Mouse (Mus musculus): ENCODE data around the gene Pabpc4. TPM values are rescaled to one million over a fixed set of nuclear protein-coding genes. Genes with fewer than 3 reads are reported as not detected.
"Not testable (repeated sequence)": the region's sequence is repeated elsewhere in the genome, so short reads cannot be mapped to it uniquely, and the experiment has no call there.

The Pabpc4 gene
- polyA plus RNA-seq, 1 experiment from 2014 or later, result 23.0 TPM

DNA sequence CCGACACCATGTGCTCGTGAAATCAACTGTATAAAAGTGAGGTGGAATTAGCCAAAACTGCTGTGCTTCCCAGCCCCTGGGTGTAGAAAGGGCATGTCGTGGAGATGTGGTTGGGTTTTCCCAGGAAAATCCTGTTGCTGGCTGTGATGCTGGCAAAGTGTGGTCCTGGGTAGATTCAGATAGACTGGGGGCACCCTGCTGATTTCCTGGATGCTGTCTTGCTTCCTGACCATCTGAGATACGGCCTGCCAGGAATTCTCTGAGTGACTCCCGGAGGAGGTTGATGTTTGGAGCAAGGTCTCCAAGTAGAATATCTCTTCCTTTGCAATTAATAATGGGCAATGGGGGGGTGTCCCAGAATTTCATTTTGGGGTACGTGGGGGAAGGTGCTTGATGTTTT, 66.8 kb downstream of the Pabpc4 start:
- no peaks in the 10 kb centered on the region for H3K9me3 ChIP-seq (ENCODE audit: control insufficient read depth, low read length)
- 65% methylated on average over 6 of the region's 6 CpGs for WGBS
- no peak overlapping the region for H3K9ac ChIP-seq (ENCODE audit: low read depth, low read length)
- no peaks in the 10 kb centered on the region for H3K4me1 ChIP-seq (ENCODE audit: control insufficient read depth, insufficient read depth, low read depth, low read length)
- H3K4me3 ChIP-seq (ENCODE audit: low read length), result no peak overlapping the region
- no peaks in the 10 kb centered on the region for H3K27me3 ChIP-seq (replicated peaks; ENCODE audit: control insufficient read depth, insufficient read depth, low read length)
- H3K4me2 ChIP-seq (ENCODE audit: low read length), result no peak overlapping the region
- no peak for ATAC-seq
- no peak overlapping the region for H3K27ac ChIP-seq (ENCODE audit: low read depth, low read length)
- no peaks in the 10 kb centered on the region for H3K36me3 ChIP-seq (ENCODE audit: control insufficient read depth, insufficient read depth, low read length)

DNA sequence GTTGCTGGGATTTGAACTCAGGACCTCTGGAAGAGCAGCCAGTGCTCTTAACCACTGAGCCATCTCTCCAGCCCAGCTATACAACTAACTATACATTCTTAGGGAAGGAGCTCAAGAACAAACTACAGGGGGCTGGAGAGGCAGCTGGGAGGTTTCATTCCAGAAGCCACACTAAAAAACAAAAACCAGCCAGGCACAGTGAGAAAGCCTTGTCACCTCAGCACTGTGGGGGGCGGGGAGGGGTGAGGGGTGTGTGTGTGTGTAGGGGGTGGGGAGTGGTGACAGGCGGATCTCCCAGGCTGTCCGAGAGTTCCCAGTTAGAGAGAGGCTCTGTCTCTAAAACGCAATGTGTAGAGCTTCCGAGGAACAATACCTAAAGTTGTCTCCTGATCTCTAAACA, 69.2 kb downstream of the Pabpc4 start:
- Histone ChIP-seq H3K4me1 (ENCODE audit: control insufficient read depth, insufficient read depth, low read depth, low read length) (no peaks in the 10 kb centered on the region), H3K27ac (ENCODE audit: low read depth, low read length) (no peak overlapping the region), H3K4me3 (ENCODE audit: low read length) (no peak overlapping the region), H3K36me3 (ENCODE audit: control insufficient read depth, insufficient read depth, low read length) (no peaks in the 10 kb centered on the region), H3K9ac (ENCODE audit: low read depth, low read length) (no peak overlapping the region), H3K9me3 (ENCODE audit: control insufficient read depth, low read length) (no peaks in the 10 kb centered on the region), H3K4me2 (ENCODE audit: low read length) (no peak overlapping the region), H3K27me3 (replicated peaks; ENCODE audit: control insufficient read depth, insufficient read depth, low read length) (no peaks in the 10 kb centered on the region)
- 64% methylated on average over 5 of the region's 5 CpGs for WGBS
- no peak for ATAC-seq

DNA sequence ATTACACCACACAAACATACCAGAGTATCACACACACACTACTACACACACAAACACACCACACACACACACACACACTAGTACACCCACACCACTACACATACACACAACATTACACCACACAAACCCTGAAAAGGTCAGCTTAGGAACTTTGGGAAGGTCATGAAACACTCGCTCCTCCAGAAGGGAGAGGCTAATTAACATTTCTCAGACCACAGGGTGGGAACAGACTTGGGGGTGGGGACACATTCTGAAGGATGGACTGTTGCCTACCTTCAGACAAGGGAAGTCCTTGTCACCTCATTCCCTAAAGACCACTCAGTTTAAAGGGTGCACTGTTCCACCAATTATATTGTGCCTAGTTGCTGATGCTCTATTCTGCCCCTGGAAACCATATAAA, 69.8 kb downstream of the Pabpc4 start:
- H3K27me3 ChIP-seq (replicated peaks; ENCODE audit: control insufficient read depth, insufficient read depth, low read length); ATAC-seq; H3K4me3 ChIP-seq (ENCODE audit: low read length); H3K9ac ChIP-seq (ENCODE audit: low read depth, low read length); H3K4me1 ChIP-seq (ENCODE audit: control insufficient read depth, insufficient read depth, low read depth, low read length); H3K36me3 ChIP-seq (ENCODE audit: control insufficient read depth, insufficient read depth, low read length); H3K27ac ChIP-seq (ENCODE audit: low read depth, low read length); H3K4me2 ChIP-seq (ENCODE audit: low read length); H3K9me3 ChIP-seq (ENCODE audit: control insufficient read depth, low read length): not testable (repeated sequence)
- 80% methylated on average over 1 of the region's 1 CpGs for WGBS

DNA sequence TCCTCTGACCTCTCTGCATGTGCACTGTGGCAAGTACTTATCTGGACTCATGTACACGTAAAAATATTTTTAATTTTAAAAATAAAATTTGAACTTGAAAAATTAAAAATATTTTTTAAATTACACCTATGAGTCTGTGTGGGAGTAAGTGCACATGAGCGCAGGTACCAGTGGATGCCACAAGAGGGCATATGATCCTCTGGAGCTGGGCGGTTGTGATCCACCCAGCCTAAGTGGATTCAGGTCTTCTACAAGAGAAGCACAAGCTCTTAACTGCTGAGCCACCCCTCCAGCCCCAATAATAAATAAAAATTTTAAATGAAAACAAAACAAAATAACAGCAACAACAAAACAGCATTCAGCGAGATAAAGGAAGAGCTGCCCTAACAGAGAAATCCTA, 71.0 kb downstream of the Pabpc4 start:
- Histone ChIP-seq H3K9me3 (ENCODE audit: control insufficient read depth, low read length) (no peaks in the 10 kb centered on the region), H3K27me3 (replicated peaks; ENCODE audit: control insufficient read depth, insufficient read depth, low read length) (no peaks in the 10 kb centered on the region), H3K36me3 (ENCODE audit: control insufficient read depth, insufficient read depth, low read length) (no peaks in the 10 kb centered on the region), H3K4me1 (ENCODE audit: control insufficient read depth, insufficient read depth, low read depth, low read length) (no peaks in the 10 kb centered on the region), H3K4me2 (ENCODE audit: low read length) (no peak overlapping the region), H3K4me3 (ENCODE audit: low read length) (no peak overlapping the region), H3K27ac (ENCODE audit: low read depth, low read length) (no peak overlapping the region), H3K9ac (ENCODE audit: low read depth, low read length) (no peak overlapping the region)
- no peak for ATAC-seq
- WGBS, result 92% methylated on average over 4 of the region's 4 CpGs

DNA sequence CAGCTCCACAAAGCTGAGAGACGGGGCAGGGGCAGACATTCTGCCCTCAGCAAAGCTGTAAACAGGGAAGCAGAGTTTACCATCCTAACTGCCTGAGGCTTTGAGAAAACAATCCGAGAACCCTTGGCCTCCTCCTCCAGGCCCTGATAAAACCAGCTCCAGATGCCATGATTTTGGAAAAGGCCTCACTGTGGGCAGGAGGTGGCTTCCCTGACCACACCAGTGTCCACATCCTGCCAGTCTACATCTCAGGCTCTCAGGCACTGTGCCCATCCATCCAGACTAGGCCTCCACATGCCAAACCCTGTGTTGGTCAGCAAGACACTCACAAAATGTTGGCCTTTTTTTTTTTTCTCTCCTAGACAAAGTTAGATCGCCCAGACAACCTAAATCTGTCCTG, 72.0 kb downstream of the Pabpc4 start:
- Histone ChIP-seq H3K36me3 (ENCODE audit: control insufficient read depth, insufficient read depth, low read length) (no peaks in the 10 kb centered on the region), H3K9ac (ENCODE audit: low read depth, low read length) (no peak overlapping the region), H3K27ac (ENCODE audit: low read depth, low read length) (no peak overlapping the region), H3K4me1 (ENCODE audit: control insufficient read depth, insufficient read depth, low read depth, low read length) (no peaks in the 10 kb centered on the region), H3K27me3 (replicated peaks; ENCODE audit: control insufficient read depth, insufficient read depth, low read length) (no peaks in the 10 kb centered on the region), H3K4me2 (ENCODE audit: low read length) (no peak overlapping the region), H3K4me3 (ENCODE audit: low read length) (no peak overlapping the region), H3K9me3 (ENCODE audit: control insufficient read depth, low read length) (no peaks in the 10 kb centered on the region)
- 78% methylated on average over 3 of the region's 3 CpGs for whole genome bisulfite sequencing
- no peak for ATAC-seq

DNA sequence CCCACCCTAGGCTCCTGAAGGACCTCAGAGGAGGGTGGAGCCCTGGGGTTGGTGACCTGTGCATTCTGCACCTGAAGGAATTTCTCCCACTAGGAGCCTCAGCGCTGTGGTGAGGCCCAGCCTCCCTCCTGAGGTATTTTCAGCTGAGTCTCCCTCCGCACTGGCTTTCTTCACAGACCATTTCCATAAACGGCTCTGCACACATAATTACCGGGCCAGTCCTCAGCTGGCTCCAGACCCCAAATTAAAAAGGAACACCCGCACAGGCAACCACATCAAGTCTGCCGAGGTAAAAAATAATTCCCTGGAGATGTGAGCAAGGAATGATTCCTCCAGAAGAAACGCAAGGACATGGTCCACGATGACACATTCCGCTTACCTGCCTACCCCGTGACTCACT, 73.1 kb downstream of the Pabpc4 start:
- not testable (repeated sequence) for H3K9ac ChIP-seq (ENCODE audit: low read depth, low read length); H3K27ac ChIP-seq (ENCODE audit: low read depth, low read length); ATAC-seq

DNA sequence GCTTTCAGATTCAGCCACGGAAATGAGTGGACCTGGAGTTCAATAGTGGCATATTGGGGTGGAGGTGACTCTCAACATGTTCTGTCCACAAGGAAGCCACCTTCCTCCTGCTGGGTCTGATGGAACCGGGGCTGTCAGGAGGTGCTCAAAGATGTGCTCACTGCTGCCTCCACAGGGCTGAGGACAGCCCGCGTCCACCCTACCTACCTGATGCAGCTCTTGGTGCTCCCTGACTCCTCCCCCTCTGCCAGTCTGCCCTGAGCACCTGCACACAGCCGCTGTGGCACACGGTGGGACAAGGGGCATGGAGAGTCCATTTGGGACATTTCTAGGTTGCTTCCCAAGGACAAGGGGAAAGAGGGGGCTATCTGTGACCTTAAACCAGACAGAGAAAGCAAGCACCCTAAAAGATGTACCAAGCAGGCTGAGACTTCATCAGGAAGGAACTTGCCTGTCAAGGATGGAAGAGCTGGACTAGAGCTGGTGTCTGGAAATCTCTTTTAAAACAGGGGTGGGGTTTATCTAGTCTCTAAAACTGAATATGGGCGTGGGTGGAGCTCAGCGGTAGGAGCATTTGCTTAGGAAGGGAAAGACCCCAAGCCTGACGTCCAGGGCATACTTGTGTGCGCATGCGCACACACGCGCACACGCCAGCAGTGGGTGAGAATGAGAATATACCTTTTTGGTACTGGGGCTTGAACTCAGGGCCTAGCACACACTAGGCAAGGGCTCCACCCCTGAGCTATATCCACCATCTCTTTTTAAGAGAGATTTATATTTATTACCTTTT, 73.8 kb downstream of the Pabpc4 start:
- Histone ChIP-seq H3K4me2 (ENCODE audit: low read length) (no peak overlapping the region), H3K4me1 (ENCODE audit: control insufficient read depth, insufficient read depth, low read depth, low read length) (no peaks in the 10 kb centered on the region), H3K27ac (ENCODE audit: low read depth, low read length) (no peak overlapping the region), H3K36me3 (ENCODE audit: control insufficient read depth, insufficient read depth, low read length) (no peaks in the 10 kb centered on the region), H3K9ac (ENCODE audit: low read depth, low read length) (no peak overlapping the region), H3K27me3 (replicated peaks; ENCODE audit: control insufficient read depth, insufficient read depth, low read length) (no peaks in the 10 kb centered on the region; the same call in none of the 2 replicates), H3K9me3 (ENCODE audit: control insufficient read depth, low read length) (no peaks in the 10 kb centered on the region), H3K4me3 (ENCODE audit: low read length) (no peak overlapping the region)
- no peak for ATAC-seq
- WGBS, result 68% methylated on average over 14 of the region's 14 CpGs

More for the DNA sequence above, 73.1 kb downstream of the Pabpc4 start:
- not testable (repeated sequence) for H3K4me1 ChIP-seq (ENCODE audit: control insufficient read depth, insufficient read depth, low read depth, low read length); H3K4me3 ChIP-seq (ENCODE audit: low read length); H3K4me2 ChIP-seq (ENCODE audit: low read length); H3K27me3 ChIP-seq (replicated peaks; ENCODE audit: control insufficient read depth, insufficient read depth, low read length); H3K9me3 ChIP-seq (ENCODE audit: control insufficient read depth, low read length); H3K36me3 ChIP-seq (ENCODE audit: control insufficient read depth, insufficient read depth, low read length)
- 69% methylated on average over 10 of the region's 10 CpGs for WGBS

DNA sequence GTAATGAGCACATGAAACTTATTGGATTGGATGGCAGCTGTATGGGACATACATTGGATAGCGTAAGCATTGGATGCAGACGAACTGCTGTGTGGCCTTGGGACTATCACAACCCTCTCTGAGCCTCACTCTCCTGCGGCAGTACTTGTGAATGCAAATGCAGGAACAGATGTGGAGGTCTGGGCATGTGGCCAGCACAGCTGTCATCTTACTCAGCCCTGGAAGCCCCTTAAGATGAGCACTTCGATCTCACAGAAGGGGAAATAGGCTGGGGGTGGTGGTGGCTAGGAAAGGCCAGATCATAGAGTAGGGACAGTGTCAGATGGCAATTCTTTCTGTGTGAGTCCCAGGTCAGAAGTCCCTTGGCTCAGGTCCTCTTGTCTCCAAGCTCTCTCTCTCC, 75.5 kb downstream of the Pabpc4 start:
- no peak overlapping the region for H3K4me2 ChIP-seq (ENCODE audit: low read length)
- H3K36me3 ChIP-seq (ENCODE audit: control insufficient read depth, insufficient read depth, low read length), result no peaks in the 10 kb centered on the region
- 69% methylated on average over 4 of the region's 4 CpGs for WGBS
- H3K4me1 ChIP-seq (ENCODE audit: control insufficient read depth, insufficient read depth, low read depth, low read length), result peaks cover 6% of the 10 kb centered on the region
- no peak overlapping the region for H3K4me3 ChIP-seq (ENCODE audit: low read length)
- no peak overlapping the region for H3K27ac ChIP-seq (ENCODE audit: low read depth, low read length)
- no peak for ATAC-seq
- H3K9me3 ChIP-seq (ENCODE audit: control insufficient read depth, low read length), result no peaks in the 10 kb centered on the region
- no peak overlapping the region for H3K9ac ChIP-seq (ENCODE audit: low read depth, low read length)
- peaks cover 16% of the 10 kb centered on the region for H3K27me3 ChIP-seq (replicated peaks; ENCODE audit: control insufficient read depth, insufficient read depth, low read length)

DNA sequence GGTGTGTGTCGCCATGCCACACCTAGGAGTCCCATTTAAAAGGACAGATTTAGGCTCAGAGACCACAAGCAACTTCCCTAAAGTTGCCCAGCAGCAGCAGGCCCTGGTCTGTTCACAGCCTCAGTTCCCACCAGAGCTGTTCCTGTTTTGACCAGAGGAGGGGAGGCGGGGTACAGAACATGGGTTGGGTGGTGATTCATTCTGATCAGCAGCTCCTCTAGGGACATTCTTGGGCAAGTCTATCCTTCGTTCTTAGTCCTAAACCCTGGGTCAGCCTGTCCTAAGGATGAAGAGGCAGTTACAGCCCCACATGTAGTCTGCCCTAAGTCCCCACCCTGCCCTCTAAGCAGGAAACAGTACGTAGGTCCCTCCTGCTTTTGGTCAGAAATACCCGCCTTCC, 78.1 kb downstream of the Pabpc4 start:
- H3K27me3 ChIP-seq (replicated peaks; ENCODE audit: control insufficient read depth, insufficient read depth, low read length), result peaks cover 30% of the 10 kb centered on the region
- H3K4me1 ChIP-seq (ENCODE audit: control insufficient read depth, insufficient read depth, low read depth, low read length), result peaks cover 13% of the 10 kb centered on the region
- no peak overlapping the region for H3K4me3 ChIP-seq (ENCODE audit: low read length)
- H3K9me3 ChIP-seq (ENCODE audit: control insufficient read depth, low read length), result no peaks in the 10 kb centered on the region
- no peaks in the 10 kb centered on the region for H3K36me3 ChIP-seq (ENCODE audit: control insufficient read depth, insufficient read depth, low read length)
- no peak overlapping the region for H3K27ac ChIP-seq (ENCODE audit: low read depth, low read length)
- ATAC-seq, result no peak
- WGBS, result 70% methylated on average over 5 of the region's 5 CpGs
- H3K4me2 ChIP-seq (ENCODE audit: low read length), result no peak overlapping the region
- no peak overlapping the region for H3K9ac ChIP-seq (ENCODE audit: low read depth, low read length)
